Mouse (Mus musculus) Muller cell, postnatal 12 days (primary cell): Measurements from ENCODE around the gene Ptpre.
A peak's percentile ranks its signal among the peaks of the same experiment; 100 is the strongest.
"Not testable (repeated sequence)": the region's sequence is repeated elsewhere in the genome, so short reads cannot be mapped to it uniquely, and the experiment has no call there.

Source experiments
- DNase-seq: peaks from one replicate; pipeline ENCODE4 v3.0.0-alpha.2; 2015; ENCODE audit errors: inconsistent ontology term

The Ptpre gene

GRCm38 (mm10) chr7:135534548-135535189 is 2.6 kb upstream of the Ptpre start:
- no peak for DNase-seq

GRCm38 (mm10) chr7:135535908-135536307 is 1.4 kb upstream of the Ptpre start:
- DNase-seq, result no peak

GRCm38 (mm10) chr7:135537948-135538741 is 864 bp downstream of the Ptpre start:
- DNase-seq, result peak; percentile 40

- no peak for DNase-seq
Measured at GRCm38 (mm10) chr7:135539429-135539828, 2.1 kb downstream of the Ptpre start.

GRCm38 (mm10) chr7:135542235-135542634 is 5.0 kb downstream of the Ptpre start:
- DNase-seq, result no peak

GRCm38 (mm10) chr7:135543033-135543432 is 5.8 kb downstream of the Ptpre start:
- peak; percentile 81 for DNase-seq

- no peak for DNase-seq
Measured at GRCm38 (mm10) chr7:135544321-135544720, 7.0 kb downstream of the Ptpre start.

GRCm38 (mm10) chr7:135545957-135546356 is 8.7 kb downstream of the Ptpre start:
- no peak for DNase-seq

- no peak for DNase-seq
Measured at GRCm38 (mm10) chr7:135546530-135546929, 9.2 kb downstream of the Ptpre start.

GRCm38 (mm10) chr7:135548434-135548833 is 11.2 kb downstream of the Ptpre start:
- DNase-seq, result no peak

- DNase-seq, result peak; percentile 98
Measured at GRCm38 (mm10) chr7:135551547-135551946, 14.3 kb downstream of the Ptpre start.

GRCm38 (mm10) chr7:135553550-135553949 is 16.3 kb downstream of the Ptpre start:
- no peak for DNase-seq

- DNase-seq, result no peak
Measured at GRCm38 (mm10) chr7:135556663-135557402, 19.6 kb downstream of the Ptpre start.

- DNase-seq, result no peak
Measured at GRCm38 (mm10) chr7:135560280-135560679, 23.0 kb downstream of the Ptpre start.

GRCm38 (mm10) chr7:135564022-135564421 is 26.7 kb downstream of the Ptpre start:
- no peak for DNase-seq

GRCm38 (mm10) chr7:135566013-135566412 is 28.7 kb downstream of the Ptpre start:
- DNase-seq, result no peak

- DNase-seq, result no peak
Measured at GRCm38 (mm10) chr7:135567582-135567981, 30.3 kb downstream of the Ptpre start.

- DNase-seq, result no peak
Measured at GRCm38 (mm10) chr7:135568550-135568949, 31.3 kb downstream of the Ptpre start.

GRCm38 (mm10) chr7:135571392-135571791 is 34.1 kb downstream of the Ptpre start:
- peak; percentile 89 for DNase-seq

GRCm38 (mm10) chr7:135571951-135572559 is 34.8 kb downstream of the Ptpre start:
- peak; percentile 50 for DNase-seq

- DNase-seq, result not testable (repeated sequence)
Measured at GRCm38 (mm10) chr7:135575319-135576069, 38.2 kb downstream of the Ptpre start.
